Mouse (Mus musculus) stomach, postnatal 0 days (tissue): ENCODE measurements around the gene Timm10. TPM values are rescaled to one million over a fixed set of nuclear protein-coding genes. Genes with fewer than 3 reads are reported as not detected.

ENCODE experiments used
- ATAC-seq: fragments of 200-750 bp; cut with Nextera tagmentation; 2 replicates; pipeline ENCODE4 v1.8.0; 2017; ENCODE audit not compliant: low FRiP score, low TSS enrichment
- DNase-seq: peaks from one replicate; pipeline ENCODE4 v3.0.0-alpha.2; 2016; ENCODE audit warnings: low spot score
- H3K27ac ChIP-seq: fragments of 300-500 bp; sonication (generic); replicated peaks from 2 replicates; pipeline ENCODE4 v1.5.1; 2014; ENCODE audit warnings: mild to moderate bottlenecking, control low read depth
- H3K27me3 ChIP-seq: fragments of 300-500 bp; sonication (generic); 2 replicates; pipeline ENCODE4 v1.6.1; 2014; ENCODE audit warnings: low read length; ENCODE audit not compliant: control insufficient read depth, insufficient read depth
- H3K36me3 ChIP-seq: fragments of 300-500 bp; sonication (generic); 2 replicates; pipeline ENCODE4 v1.6.1; 2014; ENCODE audit warnings: low read length, mixed read lengths; ENCODE audit not compliant: control insufficient read depth, insufficient read depth
- H3K4me1 ChIP-seq: fragments of 300-500 bp; sonication (generic); replicated peaks from 2 replicates; pipeline ENCODE4 v1.6.1; 2014; ENCODE audit warnings: antibody characterized with exemption; ENCODE audit not compliant: control insufficient read depth, insufficient read depth
- H3K4me2 ChIP-seq: fragments of 300-500 bp; sonication (generic); replicated peaks from 2 replicates; pipeline ENCODE4 v1.6.1; 2014; ENCODE audit warnings: low read depth, mild to moderate bottlenecking, control low read depth, moderate library complexity
- H3K4me3 ChIP-seq: fragments of 300-500 bp; sonication (generic); 2 replicates; pipeline ENCODE4 v1.5.1; 2014; ENCODE audit warnings: low read depth, low read length, control low read depth
- H3K9ac ChIP-seq: fragments of 300-500 bp; sonication (generic); 2 replicates; pipeline ENCODE4 v1.6.1; 2014; ENCODE audit warnings: mild to moderate bottlenecking, low read length, control low read depth, mixed read lengths
- H3K9me3 ChIP-seq: fragments of 300-500 bp; sonication (generic); 2 replicates; pipeline ENCODE4 v1.6.1; 2016; ENCODE audit warnings: low read length; ENCODE audit not compliant: control insufficient read depth
- CTCF ChIP-seq: IDR thresholded peaks from 2 replicates; pipeline ENCODE4 v1.5.1; 2016; ENCODE audit warnings: antibody characterized with exemption, low read depth, mild to moderate bottlenecking, moderate library complexity
- EP300 ChIP-seq: optimal IDR thresholded peaks from 2 replicates; pipeline ENCODE3; 2016; ENCODE audit warnings: antibody characterized with exemption
- WGBS: fragments of 180-500 bp; shearing (Covaris S2); extraction: QIAGEN DNeasy Blood & Tissue Kit; methylation state at CpG from one replicate; pipeline ENCODE4 v1.1.7; 2014; 5-methylcytosine and 5-hydroxymethylcytosine counted together
- polyA plus RNA-seq: library from polyadenylated mRNA; unstranded; fragments of >200 nt; fragmentation: Nextera tagmentation; extraction: Ambion mirVana; gene quantifications from 2 replicates; pipeline ENCODE4 v1.2.1, GENCODE M21; 2015

Gene Timm10
- polyA plus RNA-seq, 1 experiment from 2014 or later = 42.3 TPM

GRCm38 (mm10) chr2:84875842-84876241 lies 49.0 kb downstream of the Timm10 start:
- no peak overlapping the region for H3K4me3 ChIP-seq
- H3K4me2 ChIP-seq = no peak overlapping the region
- TF ChIP-seq EP300 (no peak), CTCF (no peak)
- H3K4me1 ChIP-seq = no peaks in the 10 kb centered on the region
- peaks cover 12% of the 10 kb centered on the region; the same call in 1 of the 2 replicates for H3K27me3 ChIP-seq
- H3K9ac ChIP-seq = no peak overlapping the region
- ATAC-seq (no peak), DNase-seq (no peak)
- no peaks in the 10 kb centered on the region for H3K36me3 ChIP-seq
- WGBS = 34% methylated on average over 6 of the region's 6 CpGs
- H3K27ac ChIP-seq = no peak overlapping the region
- no peaks in the 10 kb centered on the region for H3K9me3 ChIP-seq

Other genes starting within 250 kb of the Timm10 start
- gene Ctnnd1, start 176.2 kb upstream of the Timm10 start, polyA plus RNA-seq = 34.5 and 38.8 TPM in 2 replicates
- 0.07 and 0.11 TPM in 2 replicates for gene Btbd18, start 167.9 kb upstream of the Timm10 start, polyA plus RNA-seq
- 111 and 123 TPM in 2 replicates for gene Selenoh, start 156.2 kb upstream of the Timm10 start, polyA plus RNA-seq
- not detected in 2 replicates for gene Gm28635, start 149.0 kb upstream of the Timm10 start, polyA plus RNA-seq
- gene Med19, start 148.6 kb upstream of the Timm10 start, polyA plus RNA-seq = 18.1 and 18.2 TPM in 2 replicates
- gene Tmx2, start 147.9 kb upstream of the Timm10 start, polyA plus RNA-seq = 80.9 and 86.0 TPM in 2 replicates
- gene Zdhhc5, start 111.8 kb upstream of the Timm10 start, polyA plus RNA-seq = 24.1 and 29.7 TPM in 2 replicates
- 16.3 and 16.5 TPM in 2 replicates for gene Clp1, start 99.6 kb upstream of the Timm10 start, polyA plus RNA-seq
- gene Ypel4, start 92.9 kb upstream of the Timm10 start, polyA plus RNA-seq = 1.6 and 2.4 TPM in 2 replicates
- gene Gm19426, start 83.3 kb upstream of the Timm10 start, polyA plus RNA-seq = 3.8 and 3.9 TPM in 2 replicates
- 101 and 103 TPM in 2 replicates for gene Serping1, start 51.6 kb upstream of the Timm10 start, polyA plus RNA-seq
- gene Ube2l6, start 28.2 kb upstream of the Timm10 start, polyA plus RNA-seq = 27.6 and 28.6 TPM in 2 replicates
- gene Smtnl1, start 4.3 kb upstream of the Timm10 start, polyA plus RNA-seq = 0.05 TPM in 1 of 2 replicates, not detected in the other
- 5.1 and 5.4 TPM in 2 replicates for gene Slc43a1, start 11.9 kb downstream of the Timm10 start, polyA plus RNA-seq
- 0.41 and 0.53 TPM in 2 replicates for gene Rtn4rl2, start 59.7 kb downstream of the Timm10 start, polyA plus RNA-seq
- gene Slc43a3, start 109.6 kb downstream of the Timm10 start, polyA plus RNA-seq = 14.3 and 16.5 TPM in 2 replicates
- gene Prg2, start 153.5 kb downstream of the Timm10 start, polyA plus RNA-seq = 0.16 TPM in 1 of 2 replicates, not detected in the other
- not detected in 2 replicates for gene Prg3, start 161.2 kb downstream of the Timm10 start, polyA plus RNA-seq
- 84.8 and 90.0 TPM in 2 replicates for gene Ssrp1, start 210.2 kb downstream of the Timm10 start, polyA plus RNA-seq
- gene P2rx3, start 210.5 kb downstream of the Timm10 start, polyA plus RNA-seq = 0.62 and 0.73 TPM in 2 replicates
- 32.9 and 34.0 TPM in 2 replicates for gene Tnks1bp1, start 221.0 kb downstream of the Timm10 start, polyA plus RNA-seq